Mouse (Mus musculus): Measurements from ENCODE around the gene Gsto2. TPM values are rescaled to one million over a fixed set of nuclear protein-coding genes. Genes with fewer than 3 reads are reported as not detected.

Gene Gsto2
- polyA plus RNA-seq, 1 experiment from 2014 or later: 1.4 TPM

DNA sequence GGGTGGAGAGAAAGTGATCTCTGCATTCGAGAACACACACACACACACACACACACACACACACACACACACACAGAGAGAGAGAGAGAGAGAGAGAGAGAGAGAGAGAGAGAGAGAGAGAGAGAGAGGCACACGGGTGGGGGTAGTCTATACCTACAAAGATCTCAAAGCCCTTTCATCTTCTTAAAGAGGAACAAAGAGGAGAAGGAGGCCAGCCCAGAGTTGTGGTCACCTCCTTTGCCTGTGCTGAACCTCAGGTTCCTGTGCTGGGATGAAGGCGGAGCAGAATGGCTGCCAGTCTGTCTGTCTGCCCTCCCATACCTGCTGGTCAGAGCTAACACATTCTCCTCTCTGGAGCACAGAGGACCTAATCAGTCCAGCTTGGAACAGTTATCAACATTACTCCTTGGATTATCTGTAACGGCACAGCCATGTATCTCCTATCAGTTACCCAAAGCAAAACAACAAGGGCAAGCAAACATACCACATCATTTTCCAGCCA, 44.8 kb downstream of the Gsto2 start:
- peak overlapping the region; percentile 87 for H3K27ac ChIP-seq (ENCODE audit: low read depth, low read length)
- H3K36me3 ChIP-seq (ENCODE audit: control insufficient read depth, insufficient read depth, low read length): no peaks in the 10 kb centered on the region
- 0 out of 2 replicates have a peak overlapping the region, but pooled peaks have one; percentile 17 for H3K4me3 ChIP-seq (ENCODE audit: low read depth, low read length)
- DNase-seq (ENCODE audit: low spot score, missing footprints): peak; percentile 89
- no peaks in the 10 kb centered on the region for H3K9me3 ChIP-seq (ENCODE audit: control insufficient read depth, low read length)
- H3K4me2 ChIP-seq: peak overlapping the region; percentile 50
- WGBS: 33% methylated on average over 4 of the region's 4 CpGs
- no peaks in the 10 kb centered on the region for H3K27me3 ChIP-seq (ENCODE audit: control insufficient read depth, insufficient read depth, low read length)
- peak; percentile 13; the same call in 1 of the 2 replicates for ATAC-seq (ENCODE audit: low FRiP score)
- H3K4me1 ChIP-seq (ENCODE audit: control insufficient read depth, insufficient read depth, low read length): peaks cover 14% of the 10 kb centered on the region
- H3K9ac ChIP-seq (ENCODE audit: low read length): peak overlapping the region; percentile 63

DNA sequence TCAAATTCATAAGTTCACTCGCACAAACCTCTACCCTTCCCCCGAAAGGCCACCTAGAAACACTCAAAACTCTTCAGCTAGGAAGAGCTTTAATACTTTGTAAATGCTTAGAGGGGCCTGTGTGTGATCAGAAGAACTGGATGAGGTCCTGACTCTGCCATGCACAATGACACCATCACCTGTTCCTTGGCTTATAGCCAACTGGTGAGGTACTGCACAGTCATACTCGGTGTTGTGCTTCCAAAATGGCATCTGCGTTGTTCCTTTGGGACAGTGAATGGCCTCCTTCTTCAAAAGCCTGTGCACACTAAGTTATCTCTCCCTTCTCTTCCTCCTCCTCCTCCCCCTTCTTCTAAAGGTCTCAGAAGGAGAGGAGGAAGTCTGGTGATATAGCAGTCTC, 45.4 kb downstream of the Gsto2 start:
- H3K4me2 ChIP-seq: no peak overlapping the region
- peak overlapping the region; percentile 63; the same call in 1 of the 2 replicates for H3K9ac ChIP-seq (ENCODE audit: low read length)
- no peaks in the 10 kb centered on the region for H3K36me3 ChIP-seq (ENCODE audit: control insufficient read depth, insufficient read depth, low read length)
- ATAC-seq (ENCODE audit: low FRiP score) (no peak), DNase-seq (ENCODE audit: low spot score, missing footprints) (peak; percentile 79)
- 89% methylated on average over 4 of the region's 4 CpGs for WGBS
- peaks cover 14% of the 10 kb centered on the region for H3K4me1 ChIP-seq (ENCODE audit: control insufficient read depth, insufficient read depth, low read length)
- no peaks in the 10 kb centered on the region for H3K9me3 ChIP-seq (ENCODE audit: control insufficient read depth, low read length)
- H3K4me3 ChIP-seq (ENCODE audit: low read depth, low read length): no peak overlapping the region
- H3K27me3 ChIP-seq (ENCODE audit: control insufficient read depth, insufficient read depth, low read length): no peaks in the 10 kb centered on the region
- H3K27ac ChIP-seq (ENCODE audit: low read depth, low read length): peak overlapping the region; percentile 87; the same call in 1 of the 2 replicates

DNA sequence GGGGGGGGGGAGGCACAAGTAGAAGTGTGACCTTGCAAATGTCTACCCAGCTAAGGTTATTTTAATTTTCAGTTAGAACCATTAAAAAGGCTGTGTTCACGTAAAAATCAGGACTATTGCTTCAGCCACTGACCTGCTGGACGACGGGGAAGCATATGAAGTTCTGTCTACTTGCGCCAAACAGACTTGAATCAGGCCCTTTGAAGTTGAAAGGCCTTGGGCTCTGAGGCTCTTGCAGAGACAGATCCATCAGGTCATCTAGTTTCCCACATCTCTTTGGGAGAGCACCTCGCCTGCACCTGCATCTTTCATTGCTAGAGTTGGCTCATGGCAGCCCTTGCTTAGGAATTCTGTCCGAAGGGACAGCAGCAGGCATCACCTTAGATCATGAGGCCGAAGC, 48.0 kb downstream of the Gsto2 start:
- no peak overlapping the region for H3K9ac ChIP-seq (ENCODE audit: low read length)
- H3K36me3 ChIP-seq (ENCODE audit: control insufficient read depth, insufficient read depth, low read length): no peaks in the 10 kb centered on the region
- H3K27me3 ChIP-seq (ENCODE audit: control insufficient read depth, insufficient read depth, low read length): no peaks in the 10 kb centered on the region
- no peak overlapping the region for H3K27ac ChIP-seq (ENCODE audit: low read depth, low read length)
- ATAC-seq (ENCODE audit: low FRiP score) (no peak), DNase-seq (ENCODE audit: low spot score, missing footprints) (peak; percentile 51)
- no peak overlapping the region for H3K4me2 ChIP-seq
- peaks cover 30% of the 10 kb centered on the region for H3K4me1 ChIP-seq (ENCODE audit: control insufficient read depth, insufficient read depth, low read length)
- H3K4me3 ChIP-seq (ENCODE audit: low read depth, low read length): no peak overlapping the region
- 89% methylated on average over 7 of the region's 7 CpGs for WGBS
- no peaks in the 10 kb centered on the region for H3K9me3 ChIP-seq (ENCODE audit: control insufficient read depth, low read length)

DNA sequence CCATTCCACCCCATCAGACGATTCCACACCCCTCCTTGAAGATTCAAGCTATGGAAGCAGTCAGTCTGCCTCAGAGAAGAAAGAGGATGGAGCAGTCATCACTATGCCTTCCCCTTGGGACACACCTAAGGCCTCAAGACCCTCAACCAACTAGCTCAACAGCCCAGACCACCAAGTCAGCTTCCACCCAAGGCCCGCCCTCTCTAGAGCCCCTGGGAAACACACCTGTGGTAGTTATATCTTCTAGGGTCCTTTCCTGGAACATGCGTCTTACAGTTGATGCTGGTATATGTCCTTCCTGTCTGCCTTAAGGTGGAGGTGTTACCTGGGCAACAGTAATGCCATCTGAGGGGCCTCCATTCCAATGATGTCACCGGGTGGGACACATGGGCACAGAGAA, 48.9 kb downstream of the Gsto2 start:
- H3K4me2 ChIP-seq: no peak overlapping the region
- H3K4me1 ChIP-seq (ENCODE audit: control insufficient read depth, insufficient read depth, low read length): peaks cover 22% of the 10 kb centered on the region
- H3K4me3 ChIP-seq (ENCODE audit: low read depth, low read length): no peak overlapping the region
- ATAC-seq (ENCODE audit: low FRiP score) (no peak), DNase-seq (ENCODE audit: low spot score, missing footprints) (peak; percentile 65)
- H3K27me3 ChIP-seq (ENCODE audit: control insufficient read depth, insufficient read depth, low read length): no peaks in the 10 kb centered on the region
- no peak overlapping the region for H3K27ac ChIP-seq (ENCODE audit: low read depth, low read length)
- 94% methylated on average over 4 of the region's 4 CpGs for WGBS
- no peaks in the 10 kb centered on the region for H3K36me3 ChIP-seq (ENCODE audit: control insufficient read depth, insufficient read depth, low read length)
- H3K9ac ChIP-seq (ENCODE audit: low read length): no peak overlapping the region
- no peaks in the 10 kb centered on the region for H3K9me3 ChIP-seq (ENCODE audit: control insufficient read depth, low read length)

DNA sequence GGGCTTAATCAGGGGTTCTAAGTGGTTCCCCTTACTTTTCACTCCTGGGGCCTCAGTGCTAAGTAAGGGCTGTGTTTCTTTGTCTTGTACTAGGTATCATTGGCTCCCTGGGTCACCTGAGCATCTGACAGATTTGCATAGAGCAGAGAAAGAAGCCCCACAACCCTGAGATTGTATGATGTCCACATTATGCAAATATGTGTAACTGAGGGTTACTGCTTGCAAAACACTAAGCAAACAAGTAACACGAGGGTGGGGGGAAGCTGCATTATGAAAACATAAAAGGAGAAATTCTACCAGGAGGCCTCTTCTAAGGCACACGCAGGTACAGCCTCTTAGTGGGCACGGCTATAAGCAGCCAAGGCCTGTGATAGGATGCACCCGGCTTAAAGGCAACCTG, 49.9 kb downstream of the Gsto2 start:
- no peak overlapping the region for H3K27ac ChIP-seq (ENCODE audit: low read depth, low read length)
- H3K27me3 ChIP-seq (ENCODE audit: control insufficient read depth, insufficient read depth, low read length): no peaks in the 10 kb centered on the region
- 81% methylated on average over 4 of the region's 4 CpGs for WGBS
- H3K36me3 ChIP-seq (ENCODE audit: control insufficient read depth, insufficient read depth, low read length): no peaks in the 10 kb centered on the region
- no peak overlapping the region for H3K4me3 ChIP-seq (ENCODE audit: low read depth, low read length)
- H3K9ac ChIP-seq (ENCODE audit: low read length): no peak overlapping the region
- ATAC-seq (ENCODE audit: low FRiP score) (no peak), DNase-seq (ENCODE audit: low spot score, missing footprints) (peak; percentile 8)
- no peaks in the 10 kb centered on the region for H3K9me3 ChIP-seq (ENCODE audit: control insufficient read depth, low read length)
- H3K4me1 ChIP-seq (ENCODE audit: control insufficient read depth, insufficient read depth, low read length): peaks cover 21% of the 10 kb centered on the region
- no peak overlapping the region for H3K4me2 ChIP-seq

DNA sequence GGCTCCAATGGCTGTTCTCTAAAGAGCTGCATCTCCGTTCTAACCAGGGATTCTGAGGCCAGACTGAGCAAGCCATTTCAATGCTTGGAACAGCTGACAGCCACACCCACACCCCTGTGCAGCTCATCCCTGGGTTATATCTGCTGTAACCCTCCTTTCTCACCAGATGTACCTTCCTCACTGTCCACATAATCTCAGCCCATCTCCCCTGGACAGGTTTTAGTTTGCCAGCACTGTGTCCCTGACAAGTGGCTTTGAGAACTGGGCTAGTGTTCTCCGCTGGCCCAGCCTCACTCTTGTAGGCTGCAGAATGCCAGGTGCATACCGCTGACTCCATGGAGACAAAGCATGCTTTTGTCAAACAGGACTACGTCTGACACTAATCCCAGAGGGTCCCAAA, 52.1 kb downstream of the Gsto2 start:
- H3K27ac ChIP-seq (ENCODE audit: low read depth, low read length): no peak overlapping the region
- H3K9ac ChIP-seq (ENCODE audit: low read length): peak overlapping the region; percentile 90
- H3K36me3 ChIP-seq (ENCODE audit: control insufficient read depth, insufficient read depth, low read length): no peaks in the 10 kb centered on the region
- DNase-seq (ENCODE audit: low spot score, missing footprints): peak; percentile 84
- H3K4me2 ChIP-seq: peak overlapping the region; percentile 74
- ATAC-seq (ENCODE audit: low FRiP score): no peak
- WGBS: 9% methylated on average over 4 of the region's 4 CpGs
- no peaks in the 10 kb centered on the region for H3K27me3 ChIP-seq (ENCODE audit: control insufficient read depth, insufficient read depth, low read length)
- H3K4me3 ChIP-seq (ENCODE audit: low read depth, low read length): peak overlapping the region; percentile 68
- no peaks in the 10 kb centered on the region for H3K9me3 ChIP-seq (ENCODE audit: control insufficient read depth, low read length)
- H3K4me1 ChIP-seq (ENCODE audit: control insufficient read depth, insufficient read depth, low read length): peaks cover 21% of the 10 kb centered on the region

DNA sequence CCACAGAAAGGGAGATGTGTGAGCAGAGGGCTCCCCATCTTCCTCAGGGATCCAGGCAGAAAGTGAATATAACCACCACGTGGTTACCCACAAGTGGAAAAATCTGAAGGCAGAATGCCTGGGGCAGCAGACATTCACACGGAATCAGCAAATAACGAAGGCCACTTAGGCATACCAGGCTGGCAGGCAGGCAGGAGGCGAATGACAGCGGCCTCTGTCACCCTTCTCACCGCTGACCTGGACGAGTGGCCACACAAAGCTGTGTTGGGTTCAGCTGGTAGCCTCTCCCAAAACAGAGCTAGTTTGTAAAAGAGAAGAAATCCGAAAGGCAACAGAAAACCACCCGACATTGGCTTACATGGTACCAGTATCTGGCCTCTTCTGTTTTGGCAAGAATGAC, 52.7 kb downstream of the Gsto2 start:
- H3K36me3 ChIP-seq (ENCODE audit: control insufficient read depth, insufficient read depth, low read length): no peaks in the 10 kb centered on the region
- H3K27ac ChIP-seq (ENCODE audit: low read depth, low read length): no peak overlapping the region

DNA sequence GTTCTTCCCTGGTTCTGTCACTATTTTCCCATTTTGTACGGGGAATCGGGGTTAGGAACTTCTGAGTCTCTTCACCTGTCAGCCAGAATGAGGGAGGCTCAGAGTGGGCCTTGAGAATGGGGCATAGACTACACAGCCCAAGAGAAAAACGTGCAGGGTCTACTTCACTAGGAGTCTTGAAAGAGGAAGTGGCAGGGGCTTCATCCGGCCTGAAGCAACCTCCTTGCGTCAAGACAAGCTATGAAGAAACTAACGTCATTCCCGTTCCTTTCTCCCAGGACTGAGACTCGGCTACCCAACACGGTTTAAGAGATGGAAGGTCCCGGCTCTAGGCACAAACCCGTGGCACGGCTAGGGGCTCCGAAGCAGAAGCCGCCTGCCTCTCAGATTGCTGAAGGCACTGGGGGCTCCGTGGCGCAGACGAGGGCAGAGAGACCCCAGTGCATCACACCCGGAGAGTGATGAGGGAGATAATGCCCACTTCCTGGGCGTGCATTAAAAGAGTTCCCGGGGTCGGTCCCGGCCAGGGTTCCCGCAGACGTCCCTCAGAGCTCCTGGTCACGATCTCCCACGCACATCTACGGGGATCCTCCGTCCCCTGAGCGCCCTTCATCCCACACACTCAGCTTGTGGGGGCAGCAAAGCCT, 53.2 kb downstream of the Gsto2 start:
- Histone ChIP-seq H3K27me3 (ENCODE audit: control insufficient read depth, insufficient read depth, low read length) (no peaks in the 10 kb centered on the region), H3K4me3 (ENCODE audit: low read depth, low read length) (peak overlapping the region; percentile 68), H3K27ac (ENCODE audit: low read depth, low read length) (peak overlapping the region; percentile 52), H3K36me3 (ENCODE audit: control insufficient read depth, insufficient read depth, low read length) (no peaks in the 10 kb centered on the region), H3K9ac (ENCODE audit: low read length) (peak overlapping the region; percentile 90), H3K4me1 (ENCODE audit: control insufficient read depth, insufficient read depth, low read length) (peaks cover 21% of the 10 kb centered on the region), H3K4me2 (peak overlapping the region; percentile 74), H3K9me3 (ENCODE audit: control insufficient read depth, low read length) (no peaks in the 10 kb centered on the region)
- peak; percentile 53 for ATAC-seq (ENCODE audit: low FRiP score)
- DNase-seq (ENCODE audit: low spot score, missing footprints): peak; percentile 93
- WGBS: under 1% methylated on average over 29 of the region's 29 CpGs

More for the DNA sequence above, 52.7 kb downstream of the Gsto2 start:
- peak overlapping the region; percentile 74 for H3K4me2 ChIP-seq
- 15% methylated on average over 9 of the region's 9 CpGs for WGBS
- no peak for DNase-seq (ENCODE audit: low spot score, missing footprints)
- H3K4me1 ChIP-seq (ENCODE audit: control insufficient read depth, insufficient read depth, low read length): peaks cover 21% of the 10 kb centered on the region
- peak overlapping the region; percentile 68 for H3K4me3 ChIP-seq (ENCODE audit: low read depth, low read length)
- no peaks in the 10 kb centered on the region for H3K9me3 ChIP-seq (ENCODE audit: control insufficient read depth, low read length)
- H3K27me3 ChIP-seq (ENCODE audit: control insufficient read depth, insufficient read depth, low read length): no peaks in the 10 kb centered on the region
- H3K9ac ChIP-seq (ENCODE audit: low read length): peak overlapping the region; percentile 90
- no peak for ATAC-seq (ENCODE audit: low FRiP score)

DNA sequence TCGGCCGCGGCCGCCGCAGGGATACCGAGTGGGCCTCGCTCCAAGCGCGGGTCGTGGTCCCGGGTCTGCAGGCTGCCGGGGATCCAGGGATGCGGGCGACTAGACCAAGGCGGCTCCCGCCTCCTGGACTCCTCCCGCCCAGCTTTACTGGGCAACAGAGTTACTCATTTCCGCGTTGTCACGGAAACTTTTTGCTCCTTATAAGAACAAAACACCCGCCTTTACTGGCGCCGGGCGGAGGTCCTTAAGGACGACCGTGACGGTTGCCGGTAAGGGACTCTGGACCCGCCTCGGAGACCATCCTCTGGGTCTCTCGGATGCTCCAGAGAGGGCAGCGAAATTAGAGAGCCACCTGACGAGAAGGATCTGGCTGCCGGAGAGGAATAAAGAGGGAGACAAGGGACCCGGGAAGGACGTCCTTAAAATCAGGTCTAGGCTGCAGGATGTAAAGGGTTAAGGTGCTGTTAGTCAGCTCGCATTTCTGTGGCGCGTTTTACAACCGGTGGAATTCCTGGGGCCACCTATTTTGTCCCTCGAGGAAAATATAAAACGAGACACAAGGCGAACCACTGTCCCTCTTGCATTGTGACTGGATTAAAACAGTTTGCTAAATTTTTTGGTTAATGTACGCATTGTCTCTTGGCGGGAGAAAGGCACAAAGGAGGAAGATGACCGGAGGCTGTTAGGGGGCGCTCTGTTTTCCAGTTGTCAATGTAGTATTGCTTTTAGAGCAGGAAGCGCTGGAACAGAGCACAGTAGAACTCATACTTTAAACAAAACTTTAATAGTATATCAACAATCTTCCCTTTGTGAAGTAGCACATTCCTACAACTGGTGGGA, 54.0 kb downstream of the Gsto2 start, which contains the start of the genes Cfap43 and Itprip:
Cfap43 (minus strand) TSS at position 162 of the 840 bp plus-strand sequence.
Itprip (minus strand) TSS at position 174 of the 840 bp plus-strand sequence.
- Histone ChIP-seq H3K4me1 (ENCODE audit: control insufficient read depth, insufficient read depth, low read length) (peaks cover 21% of the 10 kb centered on the region), H3K4me3 (ENCODE audit: low read depth, low read length) (peak within 1 kb of the TSS; percentile 68), H3K4me2 (peak within 1 kb of the TSS; percentile 74), H3K36me3 (ENCODE audit: control insufficient read depth, insufficient read depth, low read length) (no peaks in the 10 kb centered on the region), H3K9me3 (ENCODE audit: control insufficient read depth, low read length) (no peaks in the 10 kb centered on the region), H3K9ac (ENCODE audit: low read length) (peak within 1 kb of the TSS; percentile 90), H3K27ac (ENCODE audit: low read depth, low read length) (peak within 1 kb of the TSS; percentile 84), H3K27me3 (ENCODE audit: control insufficient read depth, insufficient read depth, low read length) (no peaks in the 10 kb centered on the region)
- ATAC-seq (ENCODE audit: low FRiP score): peak; percentile 82
- peak; percentile 99 for DNase-seq (ENCODE audit: low spot score, missing footprints)
- WGBS: under 1% methylated on average over 48 of the region's 48 CpGs
